Mouse (Mus musculus) CH12.LX (cell line): ENCODE results near the gene Plekha8. TPM values are rescaled to one million over a fixed set of nuclear protein-coding genes. Genes with fewer than 3 reads are reported as not detected.

Experiments
- DNase-seq: peaks from one replicate; pipeline ENCODE4 v3.0.0-alpha.2; 2013; ENCODE audit errors: extremely low read depth
- H3K27ac ChIP-seq: 2 replicates; pipeline ENCODE4 v1.5.1; 2012; ENCODE audit warnings: low read depth, mild to moderate bottlenecking, control low read depth, moderate library complexity; ENCODE audit not compliant: insufficient read depth
- H3K27me3 ChIP-seq: replicated peaks from 2 replicates; pipeline ENCODE3; 2012; ENCODE audit warnings: inconsistent platforms
- H3K36me3 ChIP-seq, 2 experiments: replicated peaks in 1 of 2; 2 replicates each; pipeline versions ENCODE3 to v1.6.1; 2012; ENCODE audit warnings: inconsistent platforms in 1 of 2, low read length in 1 of 2, mild to moderate bottlenecking in 1 of 2, mixed read lengths in 1 of 2, moderate library complexity in 1 of 2; ENCODE audit not compliant: control insufficient read depth in 1 of 2, insufficient read depth in 1 of 2
- H3K4me1 ChIP-seq, 2 experiments: 2 replicates each; pipeline ENCODE4 v1.6.1; 2012; ENCODE audit warnings: inconsistent platforms in 1 of 2, moderate library complexity in 1 of 2; ENCODE audit not compliant: insufficient read depth in 2 of 2, control insufficient read depth in 1 of 2
- H3K4me2 ChIP-seq: 2 replicates; pipeline ENCODE4 v1.6.1; 2012; ENCODE audit warnings: low read depth, mild to moderate bottlenecking, control low read depth; ENCODE audit not compliant: poor library complexity, insufficient read depth, severe bottlenecking
- H3K4me3 ChIP-seq, 3 experiments: fragments of 150-350 bp in 1 of 3; sonication (generic) in 1 of 3; replicated peaks in 1 of 3; 2 replicates each; pipeline versions ENCODE3 to v1.5.1; 2011 to 2012; ENCODE audit warnings: low read depth in 2 of 3, low read length in 2 of 3, mild to moderate bottlenecking in 2 of 3, moderate library complexity in 2 of 3, control low read depth in 1 of 3, improper control_type of control experiment in 1 of 3, inconsistent platforms in 1 of 3, mixed read lengths in 1 of 3; ENCODE audit not compliant: poor library complexity in 1 of 3
- H3K79me2 ChIP-seq: replicated peaks from 2 replicates; pipeline ENCODE4 v1.6.1; 2012; ENCODE audit warnings: mild to moderate bottlenecking, moderate library complexity; ENCODE audit not compliant: control insufficient read depth, poor library complexity, insufficient read depth, severe bottlenecking; ENCODE audit errors: extremely low read depth
- H3K9ac ChIP-seq: 2 replicates; pipeline ENCODE4 v1.6.1; 2012; ENCODE audit warnings: low read depth, mild to moderate bottlenecking, control low read depth, moderate library complexity; ENCODE audit not compliant: insufficient read depth
- H3K9me3 ChIP-seq: replicated peaks from 2 replicates; pipeline ENCODE3; 2012; ENCODE audit warnings: low read length, inconsistent platforms, mixed read lengths
- CHD2 ChIP-seq: IDR thresholded peaks from 2 replicates; pipeline ENCODE4 v1.6.1; 2011; ENCODE audit warnings: low read length, improper control_type of control experiment
- ELF1 ChIP-seq: IDR thresholded peaks from 2 replicates; pipeline ENCODE4 v1.6.1; 2014; ENCODE audit warnings: low read depth, mild to moderate bottlenecking, inconsistent platforms, low read length, improper control_type of control experiment
- HCFC1 ChIP-seq: IDR thresholded peaks from 2 replicates; pipeline ENCODE4 v1.6.1; 2012; ENCODE audit warnings: low read depth, mild to moderate bottlenecking, inconsistent platforms, low read length, improper control_type of control experiment
- JUND ChIP-seq: conservative IDR thresholded peaks from 2 replicates; pipeline ENCODE4 v1.6.1; 2011; ENCODE audit warnings: low read depth, low read length, improper control_type of control experiment
- KAT2A ChIP-seq: IDR thresholded peaks from 2 replicates; pipeline ENCODE4 v1.6.1; 2012; ENCODE audit warnings: low read length, improper control_type of control experiment, inconsistent platforms; ENCODE audit not compliant: insufficient replicate concordance
- MAFK ChIP-seq: IDR thresholded peaks from 2 replicates; pipeline ENCODE4 v1.6.1; 2011; ENCODE audit warnings: low read length, improper control_type of control experiment; ENCODE audit not compliant: insufficient replicate concordance
- PAX5 ChIP-seq: IDR thresholded peaks from 2 replicates; pipeline ENCODE4 v1.6.1; 2012; ENCODE audit warnings: low read length, inconsistent platforms, mixed read lengths
- POLR2A ChIP-seq: IDR thresholded peaks from 2 replicates; pipeline ENCODE4 v1.6.1; 2011; ENCODE audit warnings: low read depth, mild to moderate bottlenecking, improper control_type of control experiment, low read length
- POLR2AphosphoS2 ChIP-seq: IDR thresholded peaks from 2 replicates; pipeline ENCODE4 v1.6.1; 2011; ENCODE audit warnings: low read depth, low read length, improper control_type of control experiment
- ZC3H11A ChIP-seq: IDR thresholded peaks from 2 replicates; pipeline ENCODE4 v1.6.1; 2012; ENCODE audit warnings: low read depth, mild to moderate bottlenecking, inconsistent platforms, low read length, improper control_type of control experiment
- ZMIZ1 ChIP-seq: IDR thresholded peaks from 2 replicates; pipeline ENCODE4 v1.6.1; 2012; ENCODE audit warnings: low read depth, mild to moderate bottlenecking, inconsistent platforms, low read length, improper control_type of control experiment
- ZNF384 ChIP-seq: IDR thresholded peaks from 2 replicates; pipeline ENCODE4 v1.6.1; 2012; ENCODE audit warnings: low read depth, low read length, improper control_type of control experiment, inconsistent platforms
- dilution Hi-C: fragments of 300-500 bp; cut with MboI; formaldehyde crosslinking; loops from 2 replicates; pipeline ENCODE4 v1.14.3; 2020; ENCODE audit warnings: low sequenced_read_pairs; ENCODE audit not compliant: extremely low pct_unique_long_range_greater_than_20kb, extremely low pct_ligation_motif_present
- in situ Hi-C: fragments of 300-500 bp; cut with MboI; formaldehyde crosslinking; loops from 3 replicates; pipeline ENCODE4 v1.14.3; 2019; ENCODE audit warnings: low sequenced_read_pairs, low pct_ligation_motif_present, low pct_unique_long_range_greater_than_20kb, mixed read lengths
- polyA plus RNA-seq: library from polyadenylated mRNA; unstranded; fragments of >175 nt; gene quantifications from 2 replicates; pipeline ENCODE4 v1.2.1, GENCODE M21; 2012; ENCODE audit warnings: low read depth; ENCODE audit not compliant: insufficient read length
- total RNA-seq, 2 experiments: library from RNA; depleted of rRNA; stranded (reverse); fragments of 300-350 nt in 1 of 2; fragments of >200 nt in 1 of 2; gene quantifications; 2 replicates each; pipeline ENCODE4 v1.2.3; 2012 to 2014

The Plekha8 gene
- total and polyA plus RNA-seq, 3 experiments, result 5.8 to 10.2 (median 9.8) TPM

- no peak for TF ChIP-seq CHD2
- TF ChIP-seq, all 38 proteins: peak for 17
Observed at GRCm38 (mm10) chr6:54594469-54595329, at the start of gene Plekha8 (continued).

GRCm38 (mm10) chr6:54548314-54549019 is 46.4 kb upstream of the Plekha8 start:
- no peak overlapping the region for H3K27ac ChIP-seq
- no peak for DNase-seq
- no peak overlapping the region for H3K4me2 ChIP-seq
- no peaks in the 10 kb centered on the region for H3K27me3 ChIP-seq
- dilution Hi-C loops, result no loop called here
- H3K9ac ChIP-seq, result no peak overlapping the region
- H3K4me1 ChIP-seq, result peaks cover 2 to 15% of the 10 kb centered on the region in 2 experiments; a peak in 2 of 4 replicates
- peaks cover 5% of the 10 kb centered on the region for H3K9me3 ChIP-seq
- H3K79me2 ChIP-seq, result no peaks in the 10 kb centered on the region
- no peak for TF ChIP-seq PAX5
- no peak for TF ChIP-seq ELF1
- no peak for TF ChIP-seq JUND
- TF ChIP-seq POLR2A, result no peak
- TF ChIP-seq ZC3H11A, result no peak
- in situ Hi-C loops, result no loop called here
- H3K4me3 ChIP-seq, result no peak overlapping the region
- no peaks in the 10 kb centered on the region for H3K36me3 ChIP-seq

GRCm38 (mm10) chr6:54549311-54549710 is 45.6 kb upstream of the Plekha8 start:
- Histone ChIP-seq H3K27me3 (no peaks in the 10 kb centered on the region), H3K9ac (no peak overlapping the region), H3K9me3 (no peaks in the 10 kb centered on the region), H3K4me3 (no peak overlapping the region), H3K4me2 (no peak overlapping the region), H3K79me2 (no peaks in the 10 kb centered on the region), H3K4me1 (peaks cover 0 to 24% of the 10 kb centered on the region in 2 experiments; a peak in 2 of 4 replicates), H3K27ac (no peak overlapping the region), H3K36me3 (no peaks in the 10 kb centered on the region)
- in situ Hi-C loops (no loop called here), dilution Hi-C loops (no loop called here)
- TF ChIP-seq KAT2A (no peak), ZMIZ1 (no peak), ZNF384 (no peak), HCFC1 (no peak), POLR2AphosphoS2 (no peak), MAFK (no peak)
- no peak for DNase-seq
